Mouse (Mus musculus) stomach, embryonic 16.5 days (tissue): ENCODE measurements around the gene Khdc3. TPM values are rescaled to one million over a fixed set of nuclear protein-coding genes. Genes with fewer than 3 reads are reported as not detected.
"Not testable (repeated sequence)": the region's sequence is repeated elsewhere in the genome, so short reads cannot be mapped to it uniquely, and the experiment has no call there.

ENCODE experiments used
- ATAC-seq: fragments of 200-750 bp; cut with Nextera tagmentation; 2 replicates; pipeline ENCODE4 v1.8.0; 2017; ENCODE audit warnings: moderate number of reproducible peaks, moderate TSS enrichment; ENCODE audit not compliant: insufficient read depth, low FRiP score
- H3K27ac ChIP-seq: fragments of 300-500 bp; sonication (generic); 2 replicates; pipeline ENCODE4 v1.5.1; 2014; ENCODE audit warnings: low read length
- H3K27me3 ChIP-seq: fragments of 300-500 bp; sonication (generic); 2 replicates; pipeline ENCODE4 v1.6.1; 2014; ENCODE audit warnings: low read length, control low read depth, mixed read lengths; ENCODE audit not compliant: control insufficient read depth, insufficient read depth
- H3K36me3 ChIP-seq: fragments of 300-500 bp; sonication (generic); 2 replicates; pipeline ENCODE4 v1.6.1; 2014; ENCODE audit warnings: low read length; ENCODE audit not compliant: control insufficient read depth, insufficient read depth
- H3K4me1 ChIP-seq: fragments of 300-500 bp; sonication (generic); 2 replicates; pipeline ENCODE4 v1.6.1; 2014; ENCODE audit warnings: low read length, control low read depth, mixed read lengths; ENCODE audit not compliant: control insufficient read depth, insufficient read depth
- H3K4me2 ChIP-seq: fragments of 300-500 bp; sonication (generic); 2 replicates; pipeline ENCODE4 v1.6.1; 2014; ENCODE audit warnings: low read depth, low read length, mixed read lengths
- H3K4me3 ChIP-seq: fragments of 300-500 bp; sonication (generic); replicated peaks from 2 replicates; pipeline ENCODE4 v1.5.1; 2014; ENCODE audit warnings: mild to moderate bottlenecking, low read length
- H3K9ac ChIP-seq: fragments of 300-500 bp; sonication (generic); 2 replicates; pipeline ENCODE4 v1.6.1; 2014; ENCODE audit warnings: low read length
- H3K9me3 ChIP-seq: fragments of 300-500 bp; sonication (generic); replicated peaks from 2 replicates; pipeline ENCODE4 v1.6.1; 2016; ENCODE audit warnings: low read length, control low read depth; ENCODE audit not compliant: control insufficient read depth
- WGBS: fragments of 180-500 bp; shearing (Covaris S2); extraction: QIAGEN DNeasy Blood & Tissue Kit; methylation state at CpG from one replicate; pipeline ENCODE4 v1.1.7; 2014; 5-methylcytosine and 5-hydroxymethylcytosine counted together
- polyA plus RNA-seq: library from polyadenylated mRNA; unstranded; fragments of >200 nt; fragmentation: Nextera tagmentation; extraction: Ambion mirVana; gene quantifications from 2 replicates; pipeline ENCODE4 v1.2.1, GENCODE M21; 2015

Gene Khdc3
- polyA plus RNA-seq, 1 experiment from 2014 or later: 0.10 TPM

DNA sequence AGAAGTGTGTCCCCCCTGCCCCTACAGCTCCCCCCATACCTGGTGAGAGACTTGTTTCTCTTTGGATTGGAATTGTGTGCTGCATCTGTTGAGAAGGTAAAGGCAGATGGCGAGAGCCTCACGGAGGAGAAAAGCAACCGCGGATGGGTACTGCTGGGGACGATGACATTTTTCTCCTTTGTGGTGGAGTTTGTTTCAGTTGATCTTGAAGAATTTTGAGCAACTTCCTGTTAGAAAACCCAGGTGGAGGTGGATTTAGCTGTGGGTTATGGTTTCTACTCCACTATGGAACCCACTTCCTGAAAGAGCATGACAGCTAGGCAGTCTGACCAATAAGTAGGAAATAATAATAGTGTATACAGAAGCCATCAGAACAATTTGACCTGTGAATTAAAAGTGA, 28.5 kb upstream of the Khdc3 start:
- Histone ChIP-seq H3K27me3 (no peaks in the 10 kb centered on the region), H3K4me3 (no peak overlapping the region), H3K36me3 (no peaks in the 10 kb centered on the region), H3K27ac (no peak overlapping the region), H3K9ac (no peak overlapping the region), H3K9me3 (no peaks in the 10 kb centered on the region), H3K4me1 (peaks cover 8% of the 10 kb centered on the region; the same call in 1 of the 2 replicates), H3K4me2 (no peak overlapping the region)
- 87% methylated on average over 5 of the region's 5 CpGs for WGBS
- ATAC-seq: no peak

DNA sequence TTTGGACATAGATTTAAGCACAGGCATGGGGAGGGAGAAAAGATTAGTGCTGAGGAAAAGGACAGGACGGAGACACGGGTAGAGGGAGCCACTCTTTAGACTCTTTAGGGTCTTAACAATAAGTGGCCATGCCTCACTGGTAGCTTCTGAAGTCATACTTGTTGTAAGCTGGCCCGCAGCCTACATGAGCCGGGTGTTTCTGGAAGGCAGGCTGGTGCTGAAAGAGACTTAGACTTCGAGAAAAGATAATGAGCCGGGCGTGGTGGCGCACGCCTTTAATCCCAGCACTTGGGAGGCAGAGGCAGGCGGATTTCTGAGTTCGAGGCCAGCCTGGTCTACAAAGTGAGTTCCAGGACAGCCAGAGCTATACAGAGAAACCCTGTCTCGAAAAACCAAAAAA, 22.3 kb upstream of the Khdc3 start:
- H3K27me3 ChIP-seq, H3K4me1 ChIP-seq, H3K4me2 ChIP-seq, ATAC-seq, H3K4me3 ChIP-seq, H3K9me3 ChIP-seq, H3K27ac ChIP-seq, H3K9ac ChIP-seq, H3K36me3 ChIP-seq: not testable (repeated sequence)
- 83% methylated on average over 11 of the region's 12 CpGs for WGBS

DNA sequence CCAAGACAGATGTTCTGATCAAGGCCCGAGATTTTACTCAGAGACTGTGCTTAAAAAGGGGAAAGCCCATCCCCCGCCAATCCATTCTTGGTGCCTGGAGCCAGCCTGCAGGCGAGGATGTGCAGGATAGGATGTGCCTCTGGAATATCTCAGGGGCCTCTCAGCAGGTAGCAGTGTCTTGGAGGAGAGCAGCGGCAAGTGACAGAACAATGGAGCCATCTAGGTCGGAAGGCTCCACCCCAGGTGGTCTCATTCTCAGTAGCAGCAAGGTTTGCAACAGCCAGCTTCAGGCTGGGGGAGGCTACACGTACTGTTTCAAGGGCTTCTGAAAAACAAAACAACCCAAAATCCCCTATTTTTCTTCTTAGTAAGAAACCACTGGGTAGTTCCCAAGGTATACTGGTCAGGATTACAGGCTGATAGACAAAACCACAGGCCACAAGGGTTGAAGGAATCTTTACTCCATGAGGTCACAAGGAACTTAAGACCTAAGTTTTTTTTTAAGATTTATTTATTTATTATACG, 21.8 kb upstream of the Khdc3 start:
- no peak overlapping the region for H3K9ac ChIP-seq
- H3K4me2 ChIP-seq: no peak overlapping the region
- H3K9me3 ChIP-seq: no peaks in the 10 kb centered on the region
- H3K4me3 ChIP-seq: no peak overlapping the region
- no peaks in the 10 kb centered on the region for H3K27me3 ChIP-seq
- no peak for ATAC-seq
- WGBS: 59% methylated on average over 7 of the region's 7 CpGs
- no peak overlapping the region for H3K27ac ChIP-seq
- H3K4me1 ChIP-seq: no peaks in the 10 kb centered on the region
- H3K36me3 ChIP-seq: no peaks in the 10 kb centered on the region

DNA sequence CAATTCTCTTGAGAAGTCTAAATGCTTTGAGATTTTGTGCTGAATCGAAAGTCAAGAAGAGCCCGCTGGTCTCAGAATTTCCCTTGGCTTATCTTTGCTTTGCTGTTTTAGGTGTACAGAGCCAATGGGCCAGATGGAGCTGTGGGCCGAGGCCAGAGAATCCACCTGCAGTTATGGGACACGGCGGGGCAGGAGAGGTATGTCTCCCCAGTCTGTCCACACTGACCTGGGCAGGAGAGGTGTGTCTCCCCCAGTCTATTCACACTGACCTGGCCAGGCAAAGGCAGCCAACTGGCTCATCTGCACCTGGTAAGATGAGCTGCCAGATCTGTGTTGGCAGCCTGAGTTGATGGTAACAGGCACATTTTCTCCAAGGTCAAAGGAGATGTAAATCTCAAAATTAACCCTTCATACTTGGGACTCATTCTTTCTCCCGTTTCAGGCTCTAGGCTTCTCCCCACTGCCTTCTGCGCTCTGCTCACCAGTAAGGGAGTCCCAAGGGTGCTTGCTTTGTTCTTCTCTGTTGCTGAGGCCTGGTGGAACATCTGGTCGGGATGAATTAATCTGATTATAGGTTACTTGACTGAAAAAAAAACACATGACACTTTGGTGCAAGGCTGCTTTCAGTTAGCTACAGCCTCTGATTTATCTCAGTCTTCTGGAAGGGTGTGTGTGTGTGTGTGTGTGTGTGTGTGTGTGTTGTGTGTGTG, 19.2 kb upstream of the Khdc3 start:
- no peaks in the 10 kb centered on the region for H3K36me3 ChIP-seq
- H3K4me2 ChIP-seq: no peak overlapping the region
- no peaks in the 10 kb centered on the region for H3K9me3 ChIP-seq
- 0 out of 2 replicates have a peak, but pooled peaks cover 4% of the 10 kb centered on the region for H3K4me1 ChIP-seq
- ATAC-seq: no peak
- WGBS: 80% methylated on average over 8 of the region's 8 CpGs
- H3K27ac ChIP-seq: no peak overlapping the region
- no peak overlapping the region for H3K9ac ChIP-seq
- no peaks in the 10 kb centered on the region for H3K27me3 ChIP-seq
- no peak overlapping the region for H3K4me3 ChIP-seq

DNA sequence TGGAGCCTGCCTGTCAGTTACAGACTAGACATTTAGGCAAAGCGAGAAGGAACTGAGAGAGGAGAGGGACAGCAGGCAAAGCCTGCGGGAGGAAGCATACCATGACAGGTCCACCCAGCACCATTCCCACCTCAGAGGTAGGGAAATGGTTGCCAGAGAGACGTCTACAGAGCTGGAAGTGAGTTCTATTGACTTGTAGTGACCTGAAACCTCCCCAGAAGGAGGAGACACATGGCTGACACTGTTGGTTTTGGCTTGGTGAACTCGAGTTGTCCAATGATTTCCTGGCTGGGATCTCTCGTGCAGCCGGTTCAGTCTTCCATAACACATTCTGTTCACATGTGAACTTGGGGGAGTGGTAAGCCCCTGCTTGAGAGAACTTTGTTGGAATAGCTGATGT, 17.7 kb upstream of the Khdc3 start:
- H3K4me3 ChIP-seq: no peak overlapping the region
- H3K4me2 ChIP-seq: no peak overlapping the region
- H3K4me1 ChIP-seq: peaks cover 7% of the 10 kb centered on the region; the same call in 1 of the 2 replicates
- no peaks in the 10 kb centered on the region for H3K36me3 ChIP-seq
- ATAC-seq: no peak
- peak overlapping the region; percentile 6; the same call in 1 of the 2 replicates for H3K27ac ChIP-seq
- H3K27me3 ChIP-seq: no peaks in the 10 kb centered on the region
- H3K9me3 ChIP-seq: no peaks in the 10 kb centered on the region
- no peak overlapping the region for H3K9ac ChIP-seq
- 73% methylated on average over 6 of the region's 6 CpGs for WGBS

DNA sequence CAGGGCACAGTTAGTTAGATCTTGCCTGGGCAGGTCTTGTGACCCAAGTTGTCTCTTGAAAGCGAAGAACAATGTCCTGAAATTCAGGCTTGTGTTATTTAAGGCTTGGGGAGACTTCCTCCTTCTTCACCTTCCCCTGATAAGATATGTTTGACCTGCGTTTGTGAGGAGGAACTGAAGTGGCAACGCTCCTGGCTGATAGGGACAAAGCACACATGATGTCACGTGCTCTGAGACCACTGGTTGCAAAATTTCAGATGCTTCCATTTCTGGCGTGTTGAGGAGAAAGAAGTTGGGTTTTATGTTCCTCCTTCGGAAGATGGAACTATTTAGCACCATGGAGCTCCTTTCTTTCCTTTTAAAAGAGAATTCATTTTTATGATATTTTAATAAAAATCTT, 15.8 kb upstream of the Khdc3 start:
- H3K27me3 ChIP-seq: no peaks in the 10 kb centered on the region
- peaks cover 7% of the 10 kb centered on the region; the same call in 1 of the 2 replicates for H3K4me1 ChIP-seq
- no peaks in the 10 kb centered on the region for H3K36me3 ChIP-seq
- ATAC-seq: no peak
- no peak overlapping the region for H3K4me2 ChIP-seq
- H3K4me3 ChIP-seq: no peak overlapping the region
- peak overlapping the region; percentile 75 for H3K27ac ChIP-seq
- no peak overlapping the region for H3K9ac ChIP-seq
- 56% methylated on average over 6 of the region's 6 CpGs for WGBS
- no peaks in the 10 kb centered on the region for H3K9me3 ChIP-seq

DNA sequence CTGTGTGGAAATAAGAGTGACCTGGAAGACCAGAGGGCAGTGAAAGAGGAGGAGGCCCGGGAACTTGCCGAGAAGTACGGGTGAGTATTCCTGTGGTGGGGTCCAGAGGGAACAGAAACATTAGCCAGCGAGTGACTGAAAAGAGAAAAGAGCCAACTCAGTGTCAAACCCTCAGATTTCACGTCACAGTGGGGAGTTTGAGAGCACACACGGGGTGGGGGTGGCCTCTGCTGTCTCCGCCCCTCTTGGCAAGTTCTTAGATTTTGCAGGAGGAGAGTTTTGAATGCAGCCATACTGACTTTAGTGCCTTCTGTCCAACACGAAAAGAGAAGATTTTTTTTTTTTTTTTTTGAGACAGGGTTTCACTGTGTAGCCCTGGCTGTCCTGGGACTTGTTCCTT, 14.5 kb upstream of the Khdc3 start:
- no peak overlapping the region for H3K4me2 ChIP-seq
- H3K36me3 ChIP-seq: no peaks in the 10 kb centered on the region
- H3K9ac ChIP-seq: no peak overlapping the region
- peaks cover 7% of the 10 kb centered on the region; the same call in 1 of the 2 replicates for H3K4me1 ChIP-seq
- 0 out of 2 replicates have a peak overlapping the region, but pooled peaks have one; percentile 29 for H3K27ac ChIP-seq
- H3K27me3 ChIP-seq: no peaks in the 10 kb centered on the region
- no peaks in the 10 kb centered on the region for H3K9me3 ChIP-seq
- ATAC-seq: no peak
- WGBS: 50% methylated on average over 8 of the region's 8 CpGs
- no peak overlapping the region for H3K4me3 ChIP-seq

DNA sequence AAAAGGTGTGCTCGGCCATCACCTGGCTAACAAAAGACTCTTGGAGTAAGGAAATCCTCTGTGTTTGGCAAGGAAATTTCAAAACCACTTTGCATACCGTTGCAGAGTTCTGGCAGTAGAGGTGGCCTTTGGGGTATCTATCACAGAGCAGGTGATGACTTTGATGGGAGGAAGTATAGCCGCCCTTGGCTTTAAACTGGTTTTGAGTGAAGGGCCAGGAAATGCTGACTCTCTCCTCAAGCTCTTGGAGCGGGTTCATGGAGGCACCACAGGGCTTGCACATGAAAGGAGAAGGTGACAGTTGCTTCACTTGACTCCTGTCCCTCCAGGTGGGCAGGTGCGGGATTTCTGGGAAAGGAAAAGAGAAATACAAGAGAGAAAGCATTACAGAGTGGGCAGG, 14.1 kb upstream of the Khdc3 start:
- no peaks in the 10 kb centered on the region for H3K27me3 ChIP-seq
- no peak overlapping the region for H3K9ac ChIP-seq
- no peak overlapping the region for H3K4me3 ChIP-seq
- no peaks in the 10 kb centered on the region for H3K9me3 ChIP-seq
- H3K4me1 ChIP-seq: peaks cover 7% of the 10 kb centered on the region; the same call in 1 of the 2 replicates
- no peak overlapping the region for H3K27ac ChIP-seq
- no peak overlapping the region for H3K4me2 ChIP-seq
- 76% methylated on average over 5 of the region's 5 CpGs for WGBS
- H3K36me3 ChIP-seq: no peaks in the 10 kb centered on the region
- no peak for ATAC-seq

DNA sequence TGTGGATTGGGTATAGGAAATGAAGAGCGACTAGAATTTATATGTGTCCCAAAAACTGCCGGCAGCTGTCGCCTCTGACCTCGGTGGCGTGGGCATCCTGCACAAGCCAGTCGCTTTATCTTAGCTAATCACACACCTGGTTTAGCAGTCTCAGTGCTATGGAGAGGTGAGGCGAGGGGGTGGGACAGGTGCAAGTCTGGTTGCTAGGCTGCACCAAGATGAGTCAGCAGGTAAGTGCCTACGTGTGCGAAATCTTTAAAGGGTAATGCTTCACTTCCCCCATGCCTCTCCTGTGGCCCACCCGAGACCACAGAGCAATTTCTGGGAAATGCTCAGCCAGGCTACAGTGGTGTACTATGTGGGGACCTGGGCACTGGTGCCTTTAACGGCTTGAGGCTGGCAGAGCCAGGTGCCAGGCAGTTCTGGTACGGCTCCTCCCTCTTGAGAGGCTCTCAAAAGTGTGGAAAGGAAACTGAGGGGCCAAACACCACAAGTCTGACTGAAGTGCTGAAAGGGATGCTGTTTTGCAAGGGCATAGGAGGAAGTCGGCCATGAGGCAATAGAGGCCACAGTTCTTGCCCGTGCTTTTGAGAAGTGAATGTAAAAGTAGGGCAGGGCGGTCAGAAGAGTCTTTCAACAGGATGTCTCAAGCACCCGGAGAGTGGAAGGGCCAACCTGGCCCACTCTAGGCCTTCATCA, 12.3 kb upstream of the Khdc3 start:
- no peaks in the 10 kb centered on the region for H3K9me3 ChIP-seq
- peak overlapping the region; percentile 36; the same call in 1 of the 2 replicates for H3K9ac ChIP-seq
- peak; percentile 77; the same call in 1 of the 2 replicates for ATAC-seq
- no peaks in the 10 kb centered on the region for H3K36me3 ChIP-seq
- H3K4me2 ChIP-seq: 0 out of 2 replicates have a peak overlapping the region, but pooled peaks have one; percentile 6
- H3K27me3 ChIP-seq: no peaks in the 10 kb centered on the region
- H3K4me1 ChIP-seq: peaks cover 7% of the 10 kb centered on the region; the same call in 1 of the 2 replicates
- peak overlapping the region; percentile 76 for H3K27ac ChIP-seq
- WGBS: 57% methylated on average over 16 of the region's 16 CpGs
- H3K4me3 ChIP-seq: no peak overlapping the region
